Mouse (Mus musculus) gastrocnemius, postnatal 36 days (tissue): ENCODE results near the gene Foxn3. TPM values are rescaled to one million over a fixed set of nuclear protein-coding genes. Genes with fewer than 3 reads are reported as not detected.

Source experiments
- DNase-seq, 2 experiments: peaks; one replicate each; pipeline ENCODE4 v3.0.0; 2022
- intact Hi-C: fragments of 180-260 bp; cut with DNase I; formaldehyde crosslinking; loops from one replicate; pipeline ENCODE4 v1.15.1; 2025
- total RNA-seq, 2 experiments: library from RNA; stranded (reverse); gene quantifications; 2 replicates each; pipeline ENCODE4 v1.2.3; 2021

Foxn3 gene
- total RNA-seq, 2 experiments from 2014 or later = 164 to 192 TPM

DNA sequence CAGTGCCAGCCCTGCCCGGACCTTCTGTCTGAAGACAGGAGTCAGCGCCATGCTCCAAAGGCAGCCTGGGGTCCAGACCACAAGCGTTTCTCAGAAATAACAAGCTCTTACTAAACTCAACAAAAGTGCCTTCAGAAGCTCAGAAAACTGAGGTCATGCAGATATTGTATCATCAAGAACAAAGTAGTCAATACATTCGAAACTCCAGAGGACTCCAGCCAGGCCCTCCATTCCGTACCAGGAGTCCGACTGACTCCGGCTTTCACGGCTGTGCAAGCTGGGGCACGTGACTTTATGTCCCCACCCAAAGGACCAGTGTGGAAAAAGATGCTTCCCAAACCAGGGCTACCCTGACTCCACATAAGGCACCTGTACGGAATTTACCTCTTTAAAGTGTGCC lies 195.1 kb downstream of the Foxn3 start:
- DNase-seq = no peak
- intact Hi-C loops = no loop called here

DNA sequence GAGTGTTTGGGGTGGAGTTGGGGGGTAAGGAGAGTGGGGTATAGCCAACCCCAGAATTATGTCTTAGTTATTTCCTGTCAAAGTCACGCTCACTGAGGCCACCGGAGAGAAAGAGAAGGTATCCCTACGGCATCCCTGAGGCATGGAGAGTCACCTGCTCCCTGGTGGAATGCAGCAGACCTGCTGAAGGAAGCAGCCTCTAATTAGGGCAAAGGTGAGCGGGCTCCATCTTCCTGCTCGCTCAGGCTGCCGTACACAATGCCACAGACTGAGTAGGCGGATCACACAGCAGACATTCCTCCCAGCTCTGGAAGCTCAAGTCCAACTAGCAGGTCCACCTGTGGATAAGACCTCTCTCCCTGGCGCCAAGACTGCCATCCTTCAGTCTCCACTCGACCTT lies 197.4 kb downstream of the Foxn3 start:
- no peak for DNase-seq
- intact Hi-C loops = no loop called here

DNA sequence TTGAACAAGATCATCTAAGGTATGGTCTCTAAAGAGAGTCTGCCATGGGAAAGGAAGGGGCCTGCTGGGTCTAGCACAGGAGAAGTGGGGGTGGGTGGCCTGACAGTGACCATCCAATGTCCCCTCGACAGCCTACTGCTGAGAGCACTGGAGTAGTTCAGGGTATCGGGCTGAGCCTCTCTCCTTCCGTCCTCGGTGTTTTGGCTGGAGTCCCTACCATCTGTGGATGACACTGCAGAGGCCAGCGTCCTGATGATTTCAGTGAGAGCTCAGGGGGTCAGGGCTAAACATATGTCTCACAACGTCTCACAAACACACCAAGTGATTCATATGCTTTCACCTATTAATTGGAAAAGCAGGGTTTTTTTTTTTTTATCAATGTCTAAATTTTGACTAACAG lies 199.2 kb downstream of the Foxn3 start:
- intact Hi-C loops = no loop called here
- DNase-seq = no peak

DNA sequence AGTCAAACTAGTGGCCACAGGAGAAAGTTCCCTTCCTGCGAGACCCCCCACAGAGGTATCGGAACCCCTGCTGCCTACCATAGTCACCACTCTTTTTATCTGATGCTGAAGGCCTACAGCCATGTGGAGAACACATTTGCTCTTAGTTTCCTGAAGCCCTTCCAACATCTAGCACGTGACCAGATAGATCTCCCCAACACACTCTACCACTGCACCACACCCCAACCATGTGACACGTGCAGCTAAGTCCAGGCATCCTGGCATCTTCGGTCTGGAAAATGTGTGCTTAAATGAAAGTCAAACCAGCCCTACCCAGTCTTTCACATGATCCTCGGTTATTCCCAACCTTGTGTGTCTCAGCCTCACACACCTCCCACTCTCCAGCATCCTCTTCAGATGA lies 200.4 kb downstream of the Foxn3 start:
- DNase-seq = no peak
- intact Hi-C loops = no loop called here

DNA sequence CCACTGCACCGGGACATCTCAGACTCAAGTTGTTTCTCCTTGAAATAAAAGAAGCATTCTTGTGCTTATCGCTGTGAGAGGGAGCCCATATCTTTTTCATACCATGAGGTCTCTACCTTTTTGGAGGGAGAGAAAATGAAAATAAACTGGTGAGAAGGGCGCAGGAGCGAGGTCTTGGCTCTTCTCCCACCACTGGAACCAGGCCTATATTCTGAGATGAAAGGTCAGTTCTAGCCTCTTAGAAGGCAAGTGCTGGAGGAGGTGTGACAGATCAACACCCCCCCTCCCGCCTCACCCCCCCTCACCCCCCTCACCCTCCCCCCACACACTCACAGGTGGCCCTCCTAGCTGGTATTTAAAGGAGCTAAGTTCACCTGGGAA lies 201.6 kb downstream of the Foxn3 start:
- DNase-seq = no peak
- intact Hi-C loops = no loop called here

DNA sequence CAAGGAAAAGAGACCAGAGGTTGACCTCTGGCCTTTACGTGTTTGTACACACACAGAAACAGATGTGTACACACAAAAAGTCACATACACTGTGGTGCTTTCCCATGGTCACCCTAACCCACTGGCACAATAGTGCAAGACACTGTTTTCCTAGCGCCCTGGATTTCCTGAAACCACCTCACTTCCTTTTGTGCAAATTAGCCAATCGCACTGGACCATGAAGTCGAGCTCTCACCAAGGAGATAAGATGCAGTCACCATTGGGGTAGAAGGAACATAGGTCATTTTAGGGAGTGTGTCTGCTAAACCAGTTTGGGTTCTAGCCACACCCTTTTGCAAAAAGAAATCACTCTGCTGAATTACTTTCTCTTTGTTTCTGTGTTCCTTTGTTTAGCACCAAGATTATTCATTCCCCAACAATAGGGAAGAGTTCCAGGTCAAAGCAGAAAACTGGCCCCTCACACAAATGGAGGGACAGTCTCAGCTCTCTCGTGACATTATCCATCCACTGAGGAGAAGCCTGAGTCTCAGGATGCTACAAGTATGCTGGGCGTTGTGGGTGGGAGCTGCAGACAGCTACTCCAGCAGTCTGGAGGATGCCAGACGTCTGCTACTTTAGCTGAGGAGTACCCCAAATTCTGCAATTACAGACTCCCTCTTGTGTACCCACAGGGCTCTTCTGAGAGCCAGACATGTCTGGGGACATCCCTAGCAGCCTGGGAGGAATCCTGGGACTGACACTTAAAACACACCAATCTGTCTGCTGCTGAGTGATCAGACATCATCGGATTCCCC lies 202.2 kb downstream of the Foxn3 start:
- DNase-seq = no peak
- intact Hi-C loops = no loop called here

DNA sequence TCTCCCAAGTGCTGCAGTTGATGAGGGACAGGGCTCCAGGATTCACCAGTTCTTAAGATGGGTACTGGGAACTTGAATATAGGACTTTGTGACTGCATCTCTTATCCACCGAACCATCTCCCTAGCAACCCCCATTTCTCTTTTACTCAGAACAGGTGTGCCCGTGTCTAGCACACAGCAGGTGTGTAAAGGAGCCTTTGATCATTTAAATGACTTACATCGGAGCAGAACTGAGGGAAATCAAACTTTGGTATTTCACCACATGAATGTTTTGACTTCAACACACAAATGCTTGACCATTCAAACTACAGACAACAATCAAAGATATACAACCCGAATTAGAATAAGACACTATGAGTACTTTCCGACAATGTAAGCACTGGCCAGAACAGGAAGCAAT lies 204.7 kb downstream of the Foxn3 start:
- no peak for DNase-seq

DNA sequence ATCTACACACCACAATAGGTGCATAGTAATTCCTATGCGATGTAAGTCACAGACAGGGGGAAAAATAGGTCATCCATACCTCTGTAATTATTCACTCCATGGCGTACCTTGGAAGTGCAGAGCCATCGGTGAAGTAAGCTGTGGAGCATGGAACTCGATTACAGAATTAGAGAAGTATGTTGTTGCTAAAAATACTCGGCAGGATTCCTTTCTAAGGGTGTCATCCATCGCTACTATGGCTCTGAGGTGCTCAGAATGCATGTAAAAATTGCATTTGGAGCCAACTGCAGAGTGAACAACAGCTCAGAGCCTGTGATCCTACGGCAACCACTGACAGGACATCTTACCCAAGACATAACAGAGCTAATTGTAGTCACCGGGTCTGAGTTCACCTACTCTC lies 206.7 kb downstream of the Foxn3 start:
- DNase-seq = no peak
- intact Hi-C loops = no loop called here

More for the DNA sequence above, 204.7 kb downstream of the Foxn3 start:
- intact Hi-C loops = no loop called here

DNA sequence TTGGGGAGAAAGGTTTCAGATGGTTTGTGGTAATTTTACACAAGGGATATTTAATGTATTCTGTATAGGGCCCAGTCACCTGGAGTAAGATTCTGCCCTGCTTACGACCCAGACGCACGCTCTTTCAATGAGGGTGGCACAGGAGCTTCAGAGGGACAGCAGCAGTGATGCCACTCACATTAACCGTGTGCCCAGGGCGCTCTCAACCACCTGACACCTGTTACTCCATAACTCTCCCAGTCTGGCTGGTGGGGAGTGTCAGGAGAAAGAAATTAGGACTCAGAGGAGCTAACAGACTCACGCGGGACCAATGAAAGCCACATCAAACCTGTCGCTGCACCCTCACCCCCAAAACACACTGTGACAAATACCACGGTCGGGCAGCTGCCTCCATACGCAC lies 209.7 kb downstream of the Foxn3 start:
- intact Hi-C loops = no loop called here
- no peak for DNase-seq

DNA sequence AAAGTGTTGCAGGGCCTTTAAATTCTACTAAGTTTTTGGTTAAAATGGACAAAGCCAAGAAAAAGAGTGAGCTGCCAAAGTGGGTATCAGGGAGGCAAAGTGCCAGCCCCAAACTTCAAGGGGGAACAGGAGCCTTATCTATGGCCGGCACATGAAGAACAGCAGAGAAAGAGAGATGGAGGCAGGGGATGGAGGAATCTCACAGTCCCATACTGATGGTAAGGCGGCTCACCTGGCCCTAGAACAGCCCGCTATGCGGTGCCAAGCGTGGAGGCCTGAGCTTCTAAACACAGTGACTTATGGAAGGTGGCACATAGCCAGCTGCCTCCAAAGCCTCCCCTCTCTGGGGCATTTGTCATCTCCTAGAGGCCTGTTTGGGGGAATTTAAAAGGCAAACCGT lies 210.8 kb downstream of the Foxn3 start:
- intact Hi-C loops = no loop called here
- no peak for DNase-seq

DNA sequence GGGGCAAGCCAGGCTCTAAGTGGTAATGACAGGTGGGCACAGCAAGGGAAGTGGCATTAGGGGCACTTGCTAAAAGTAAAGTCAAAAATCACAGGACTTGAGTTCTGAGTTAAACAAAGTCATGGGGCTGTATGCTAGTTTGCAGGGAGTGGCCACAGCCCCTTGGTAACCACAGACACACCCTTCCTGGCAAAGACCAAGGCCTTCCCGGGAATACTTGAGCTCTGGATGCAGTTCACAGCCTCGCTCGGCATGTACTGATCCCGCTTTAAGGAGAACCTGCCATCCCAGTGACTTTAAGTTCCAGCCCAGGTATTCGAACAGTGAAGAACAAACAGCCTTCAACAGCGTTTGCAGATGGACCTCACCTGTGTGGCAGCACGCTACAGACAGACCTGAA lies 211.2 kb downstream of the Foxn3 start:
- intact Hi-C loops = no loop called here
- DNase-seq = no peak

DNA sequence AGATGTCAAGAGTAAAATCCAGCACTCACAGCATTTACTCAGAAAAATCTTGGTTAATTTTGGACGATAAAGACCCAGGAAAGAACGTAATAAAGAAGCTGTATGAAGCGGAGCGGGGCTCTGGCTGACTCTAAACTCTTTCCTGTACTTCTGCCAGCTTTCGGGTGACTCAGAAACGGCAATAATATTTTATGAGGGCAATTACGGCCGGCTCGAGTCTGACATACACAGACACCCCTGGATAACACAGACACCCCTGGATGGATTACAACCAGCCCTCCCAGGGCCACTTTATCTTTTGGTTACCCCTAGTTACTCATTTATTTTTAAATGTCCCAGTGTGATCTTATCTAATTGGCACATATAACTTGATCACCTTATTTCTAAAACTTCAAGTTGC lies 211.7 kb downstream of the Foxn3 start:
- DNase-seq = no peak
- intact Hi-C loops = no loop called here

DNA sequence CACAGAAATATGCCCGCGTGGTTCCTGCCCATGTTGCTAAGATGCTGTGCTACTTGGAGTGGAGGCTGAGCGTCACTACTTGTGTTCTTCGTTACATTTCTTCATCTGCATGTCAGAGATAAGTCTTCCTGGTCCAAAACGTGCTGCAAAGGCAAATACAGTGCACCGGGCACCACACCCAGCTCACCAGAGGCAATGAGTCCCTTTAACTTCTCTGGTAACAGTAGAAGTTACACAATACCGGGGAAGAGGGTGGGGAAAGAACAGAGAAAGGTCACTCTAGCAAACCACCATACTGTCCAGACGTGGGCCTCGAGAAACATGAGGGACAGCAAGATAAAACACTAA lies 213.8 kb downstream of the Foxn3 start:
- DNase-seq = no peak
- intact Hi-C loops = no loop called here

DNA sequence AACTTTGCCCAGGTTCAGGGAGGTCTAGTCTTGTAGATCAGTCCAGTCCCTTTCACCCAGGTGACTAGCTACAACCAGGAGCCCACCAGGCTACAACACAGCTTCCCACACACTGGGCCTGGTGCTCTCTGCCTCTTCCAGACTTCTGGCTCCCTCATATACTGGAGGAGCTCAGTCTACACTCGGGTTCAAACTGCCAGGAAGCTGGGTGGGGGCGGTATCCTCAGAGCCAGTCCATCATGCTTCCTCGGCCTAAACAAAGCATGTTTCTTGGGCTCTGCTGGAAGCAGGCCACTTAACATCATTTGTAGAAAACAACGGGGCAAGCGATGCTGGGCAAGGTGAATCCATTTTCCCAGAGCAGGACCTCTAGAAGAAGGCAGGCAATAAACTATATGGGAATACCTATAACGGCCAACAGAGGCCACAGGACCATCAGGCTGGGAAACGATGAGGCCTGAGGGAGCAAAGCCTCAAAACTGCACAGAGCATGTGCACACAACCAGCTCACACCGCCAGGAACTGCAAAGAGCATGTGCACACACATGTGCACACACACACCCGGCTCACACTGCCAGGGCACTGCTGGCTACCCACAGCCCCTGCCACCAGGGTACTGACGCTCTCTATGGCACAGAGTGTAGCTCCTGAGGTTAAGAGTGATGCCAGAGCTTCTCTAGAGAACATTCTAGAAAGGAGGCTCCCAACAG lies 214.3 kb downstream of the Foxn3 start:
- no peak for DNase-seq
- intact Hi-C loops = no loop called here

DNA sequence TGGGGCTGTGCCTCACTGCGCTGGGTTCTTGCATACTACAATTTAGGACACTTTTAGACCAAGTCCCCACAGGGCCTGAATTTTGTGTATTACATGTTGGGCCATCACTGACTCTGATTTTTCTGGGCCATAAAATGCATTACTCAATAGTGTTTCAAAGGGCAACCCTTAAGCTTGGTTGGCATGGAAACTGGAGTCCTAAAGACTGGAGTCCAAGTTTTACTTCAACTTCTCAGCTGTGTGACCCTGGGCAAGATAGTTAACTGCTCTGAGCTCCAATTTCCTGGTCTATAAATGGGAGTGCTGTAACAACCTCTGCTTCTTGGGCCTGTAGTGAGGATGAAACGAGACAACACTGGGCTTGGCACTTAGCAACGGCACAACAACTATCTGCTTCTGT lies 215.9 kb downstream of the Foxn3 start:
- intact Hi-C loops = no loop called here
- no peak for DNase-seq

DNA sequence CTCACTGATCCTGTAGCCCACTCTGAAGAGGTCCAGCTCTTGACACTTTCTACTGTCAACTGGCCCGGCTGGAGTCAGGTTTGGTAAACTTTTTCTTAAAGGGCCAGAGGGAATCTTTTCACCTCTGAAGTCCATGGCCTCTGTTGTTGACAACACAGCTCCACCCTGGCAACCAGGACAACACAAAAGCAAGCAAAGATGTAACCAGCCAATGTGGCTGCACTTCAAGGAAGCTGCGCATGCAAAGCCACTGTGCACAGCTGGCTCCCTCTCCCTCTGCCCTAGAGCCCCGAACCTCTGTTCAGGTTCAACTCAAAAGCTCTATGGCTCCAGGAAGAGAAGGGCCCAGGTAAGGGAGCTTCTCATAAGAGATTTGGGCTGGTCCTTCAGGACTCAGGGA lies 216.4 kb downstream of the Foxn3 start:
- no peak for DNase-seq
- intact Hi-C loops = no loop called here

DNA sequence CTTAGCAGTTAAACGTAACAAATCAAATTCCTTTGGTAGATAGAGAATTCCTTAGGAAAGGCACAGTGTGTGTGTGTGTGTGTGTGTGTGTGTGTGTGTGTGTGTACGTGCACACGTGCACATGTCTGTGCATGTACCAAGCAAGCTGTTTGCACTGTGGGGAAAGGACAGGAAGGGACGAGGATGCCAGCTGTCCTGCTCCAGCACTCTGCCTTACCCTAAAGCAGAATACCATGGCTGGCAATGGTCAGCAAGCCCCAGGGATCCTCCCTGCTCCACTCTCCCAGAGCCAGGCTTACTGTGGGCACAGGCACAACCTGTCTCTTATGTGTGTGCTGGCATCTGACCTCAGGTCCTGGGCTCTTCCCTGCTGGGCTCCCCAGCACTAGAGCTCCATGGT lies 218.1 kb downstream of the Foxn3 start:
- intact Hi-C loops = no loop called here
- no peak for DNase-seq

DNA sequence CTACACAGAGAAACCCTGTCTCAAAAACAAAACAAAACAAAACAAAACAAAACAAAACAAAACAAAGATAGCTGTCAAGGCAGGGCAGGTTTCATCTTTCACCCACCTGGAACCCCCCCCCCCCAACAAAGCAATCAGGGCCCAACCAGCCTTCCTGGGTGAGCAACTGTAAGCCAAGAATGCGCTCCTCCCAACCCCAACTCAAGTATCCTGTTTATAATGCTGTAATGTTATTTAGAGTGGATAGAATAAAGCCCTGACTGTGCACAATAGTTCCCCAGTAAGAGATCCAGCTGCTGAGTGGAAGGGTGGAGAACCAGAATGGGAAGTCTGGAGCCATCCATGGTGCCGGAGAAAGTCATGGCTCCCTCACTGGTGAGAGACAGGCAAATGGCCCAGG lies 220.0 kb downstream of the Foxn3 start:
- DNase-seq = no peak
- intact Hi-C loops = no loop called here

DNA sequence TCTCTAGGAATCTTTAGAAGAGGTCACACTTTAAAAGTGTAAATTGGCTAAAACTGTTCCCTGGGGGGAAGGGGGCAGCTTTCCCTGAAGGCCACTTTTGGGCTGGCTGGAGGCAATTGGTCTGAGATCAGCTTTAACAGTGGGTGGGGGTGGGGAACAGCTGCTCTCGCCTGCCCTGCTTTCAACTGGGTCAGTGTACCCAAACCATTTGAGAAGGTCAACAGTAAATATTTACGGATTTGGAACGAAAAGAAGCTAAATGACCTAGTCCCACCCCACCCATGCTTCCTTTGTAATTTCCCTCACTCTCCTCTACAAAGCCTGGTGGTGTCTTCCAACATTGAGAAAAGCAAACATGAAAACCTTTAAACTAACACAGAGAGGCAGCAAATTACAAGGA lies 221.2 kb downstream of the Foxn3 start:
- intact Hi-C loops = no loop called here
- DNase-seq = no peak

DNA sequence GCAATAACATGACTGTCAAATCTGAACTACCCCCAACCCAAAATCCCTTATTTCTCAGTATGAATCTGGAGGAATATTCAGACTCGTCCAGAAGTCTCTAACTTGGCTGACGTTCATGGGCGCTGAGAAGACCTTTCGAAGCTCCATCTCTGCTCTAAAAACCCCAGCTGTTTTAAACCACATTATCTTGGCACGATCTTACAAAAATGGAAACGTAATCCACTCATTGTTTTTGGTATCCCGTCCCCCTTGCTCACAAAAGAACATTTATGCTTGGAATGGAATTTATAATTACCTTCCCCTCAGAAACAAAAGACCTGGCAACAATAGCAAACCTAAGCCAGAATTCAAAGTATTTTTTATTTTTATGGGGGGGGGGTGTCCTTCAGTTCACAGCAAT lies 221.6 kb downstream of the Foxn3 start:
- intact Hi-C loops = no loop called here
- no peak for DNase-seq

DNA sequence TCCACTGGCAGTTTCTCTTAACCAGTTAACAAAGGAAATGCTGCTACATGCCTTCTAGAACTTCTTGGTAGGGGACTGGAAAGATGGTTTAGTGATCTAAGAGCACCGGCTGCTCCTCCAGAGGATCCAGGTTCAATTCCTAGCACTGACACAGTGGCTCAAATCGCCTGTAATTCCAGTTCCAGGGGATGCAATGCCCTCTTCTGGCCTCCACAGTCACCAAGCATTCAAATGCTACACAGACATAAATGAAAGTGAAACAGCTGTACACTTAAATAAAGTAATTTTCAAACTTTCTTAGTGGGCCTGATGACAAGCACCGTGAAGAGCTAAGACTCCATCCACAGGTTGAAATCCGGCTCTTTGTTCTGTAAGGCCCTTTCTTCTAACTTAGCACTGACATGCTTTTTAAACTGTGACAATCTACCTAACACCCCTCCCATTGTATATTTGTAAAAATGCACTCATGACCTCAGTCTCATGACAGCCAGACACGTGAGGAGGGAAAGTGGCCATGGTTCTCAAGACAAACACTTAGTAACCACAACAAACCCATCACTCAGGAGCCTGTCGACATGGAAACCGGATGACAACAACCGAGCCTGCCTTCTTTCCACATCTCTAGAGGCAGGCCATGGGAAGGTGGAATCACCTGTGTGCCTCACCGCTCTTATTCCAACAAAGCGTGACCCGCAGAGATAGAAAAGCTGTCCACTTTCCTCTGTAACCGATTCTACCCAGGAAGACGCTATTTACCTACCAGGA lies 222.8 kb downstream of the Foxn3 start:
- no peak for DNase-seq
- intact Hi-C loops = no loop called here
